Mouse (Mus musculus) forebrain, embryonic 16.5 days (tissue): ENCODE measurements around the gene Gsap. TPM values are rescaled to one million over a fixed set of nuclear protein-coding genes. Genes with fewer than 3 reads are reported as not detected.

Source experiments
- ATAC-seq: fragments of 200-750 bp; cut with Nextera tagmentation; 2 replicates; pipeline ENCODE4 v1.8.0; 2017; ENCODE audit warnings: mild to moderate bottlenecking, moderate library complexity
- H3K27ac ChIP-seq: fragments of 300-500 bp; sonication (generic); 2 replicates; pipeline ENCODE4 v1.5.1; 2014; ENCODE audit warnings: low read length, control low read depth
- H3K27me3 ChIP-seq: fragments of 300-500 bp; sonication (generic); replicated peaks from 2 replicates; pipeline ENCODE4 v1.6.1; 2014; ENCODE audit warnings: low read length; ENCODE audit not compliant: control insufficient read depth, insufficient read depth
- H3K36me3 ChIP-seq: fragments of 300-500 bp; sonication (generic); 2 replicates; pipeline ENCODE4 v1.6.1; 2014; ENCODE audit not compliant: control insufficient read depth, insufficient read depth
- H3K4me1 ChIP-seq: fragments of 300-500 bp; sonication (generic); replicated peaks from 2 replicates; pipeline ENCODE4 v1.6.1; 2014; ENCODE audit warnings: low read length; ENCODE audit not compliant: control insufficient read depth, insufficient read depth
- H3K4me2 ChIP-seq: fragments of 300-500 bp; sonication (generic); 2 replicates; pipeline ENCODE4 v1.6.1; 2014; ENCODE audit warnings: mild to moderate bottlenecking, low read length, control low read depth
- H3K4me3 ChIP-seq: fragments of 300-500 bp; sonication (generic); replicated peaks from 2 replicates; pipeline ENCODE4 v1.5.1; 2014; ENCODE audit warnings: mild to moderate bottlenecking, low read length, control low read depth
- H3K9ac ChIP-seq: fragments of 300-500 bp; sonication (generic); replicated peaks from 2 replicates; pipeline ENCODE4 v1.6.1; 2014; ENCODE audit warnings: low read depth, low read length, control low read depth
- H3K9me3 ChIP-seq: fragments of 300-500 bp; sonication (generic); 2 replicates; pipeline ENCODE4 v1.6.1; 2016; ENCODE audit warnings: low read length; ENCODE audit not compliant: control insufficient read depth
- WGBS: fragments of 180-500 bp; shearing (Covaris S2); extraction: QIAGEN DNeasy Blood & Tissue Kit; methylation state at CpG from one replicate; pipeline ENCODE4 v1.1.7; 2014; 5-methylcytosine and 5-hydroxymethylcytosine counted together
- polyA plus RNA-seq: library from polyadenylated mRNA; unstranded; fragments of >200 nt; fragmentation: Nextera tagmentation; extraction: Ambion mirVana; gene quantifications from 2 replicates; pipeline ENCODE4 v1.2.1, GENCODE M21; 2015

The Gsap gene
- polyA plus RNA-seq, 1 experiment from 2014 or later, result 11.9 TPM

- no peaks in the 10 kb centered on the region for H3K27me3 ChIP-seq
- no peak overlapping the region for H3K27ac ChIP-seq
- ATAC-seq, result no peak
These were observed 102.8 kb downstream of the Gsap start for GRCm38 (mm10) chr5:21288658-21289435.

GRCm38 (mm10) chr5:21290594-21290993 is 104.5 kb downstream of the Gsap start:
- no peak for ATAC-seq
- WGBS, result 85% methylated on average over 8 of the region's 8 CpGs

More at GRCm38 (mm10) chr5:21288658-21289435, 102.8 kb downstream of the Gsap start:
- no peak overlapping the region for H3K4me3 ChIP-seq
- H3K4me1 ChIP-seq, result no peaks in the 10 kb centered on the region
- H3K4me2 ChIP-seq, result no peak overlapping the region
- H3K36me3 ChIP-seq, result no peaks in the 10 kb centered on the region
- 81% methylated on average over 7 of the region's 7 CpGs for WGBS
- H3K9me3 ChIP-seq, result no peaks in the 10 kb centered on the region
- no peak overlapping the region for H3K9ac ChIP-seq

GRCm38 (mm10) chr5:21295683-21296082 is 109.6 kb downstream of the Gsap start:
- Histone ChIP-seq H3K4me2 (no peak overlapping the region), H3K4me3 (no peak overlapping the region), H3K27ac (no peak overlapping the region), H3K9me3 (no peaks in the 10 kb centered on the region), H3K27me3 (no peaks in the 10 kb centered on the region), H3K9ac (no peak overlapping the region), H3K36me3 (no peaks in the 10 kb centered on the region), H3K4me1 (no peaks in the 10 kb centered on the region)
- WGBS, result 89% methylated on average over 8 of the region's 8 CpGs
- no peak for ATAC-seq

More at GRCm38 (mm10) chr5:21290594-21290993, 104.5 kb downstream of the Gsap start:
- H3K9ac ChIP-seq, result no peak overlapping the region
- no peaks in the 10 kb centered on the region for H3K27me3 ChIP-seq
- H3K4me1 ChIP-seq, result no peaks in the 10 kb centered on the region
- no peaks in the 10 kb centered on the region for H3K9me3 ChIP-seq
- no peak overlapping the region for H3K4me3 ChIP-seq
- H3K4me2 ChIP-seq, result no peak overlapping the region
- H3K36me3 ChIP-seq, result no peaks in the 10 kb centered on the region
- H3K27ac ChIP-seq, result no peak overlapping the region

- no peak overlapping the region for H3K9ac ChIP-seq
- no peaks in the 10 kb centered on the region for H3K4me1 ChIP-seq
- no peak overlapping the region for H3K27ac ChIP-seq
- no peaks in the 10 kb centered on the region for H3K36me3 ChIP-seq
- H3K9me3 ChIP-seq, result no peaks in the 10 kb centered on the region
- ATAC-seq, result peak; percentile 58; the same call in 1 of the 2 replicates
- no peak overlapping the region for H3K4me2 ChIP-seq
- H3K27me3 ChIP-seq, result no peaks in the 10 kb centered on the region
- H3K4me3 ChIP-seq, result no peak overlapping the region
- WGBS, result 63% methylated on average over 21 of the region's 21 CpGs
These were observed 113.2 kb downstream of the Gsap start for GRCm38 (mm10) chr5:21299076-21299755.

- no peak for ATAC-seq
- Histone ChIP-seq H3K9me3 (no peaks in the 10 kb centered on the region), H3K4me3 (no peak overlapping the region), H3K4me1 (no peaks in the 10 kb centered on the region), H3K27me3 (no peaks in the 10 kb centered on the region), H3K27ac (no peak overlapping the region), H3K4me2 (no peak overlapping the region), H3K9ac (no peak overlapping the region), H3K36me3 (no peaks in the 10 kb centered on the region)
- WGBS, result 86% methylated on average over 3 of the region's 3 CpGs
These were observed 114.0 kb downstream of the Gsap start for GRCm38 (mm10) chr5:21300058-21300457.

GRCm38 (mm10) chr5:21301011-21301410 is 115.0 kb downstream of the Gsap start:
- Histone ChIP-seq H3K9me3 (no peaks in the 10 kb centered on the region), H3K36me3 (no peaks in the 10 kb centered on the region), H3K9ac (no peak overlapping the region), H3K27ac (no peak overlapping the region), H3K4me3 (no peak overlapping the region), H3K27me3 (no peaks in the 10 kb centered on the region), H3K4me2 (no peak overlapping the region), H3K4me1 (no peaks in the 10 kb centered on the region)
- WGBS, result 59% methylated on average over 6 of the region's 6 CpGs
- ATAC-seq, result no peak

- no peaks in the 10 kb centered on the region for H3K36me3 ChIP-seq
- H3K4me1 ChIP-seq, result no peaks in the 10 kb centered on the region
- H3K27ac ChIP-seq, result no peak overlapping the region
- no peaks in the 10 kb centered on the region for H3K9me3 ChIP-seq
- no peak overlapping the region for H3K4me2 ChIP-seq
- H3K27me3 ChIP-seq, result no peaks in the 10 kb centered on the region
- ATAC-seq, result no peak
- no peak overlapping the region for H3K4me3 ChIP-seq
- 71% methylated on average over 5 of the region's 5 CpGs for WGBS
- H3K9ac ChIP-seq, result no peak overlapping the region
These were observed 121.1 kb downstream of the Gsap start for GRCm38 (mm10) chr5:21307165-21307564.

GRCm38 (mm10) chr5:21314696-21315095 is 128.6 kb downstream of the Gsap start:
- no peak overlapping the region for H3K9ac ChIP-seq
- H3K27ac ChIP-seq, result no peak overlapping the region
- H3K36me3 ChIP-seq, result no peaks in the 10 kb centered on the region
- no peaks in the 10 kb centered on the region for H3K27me3 ChIP-seq
- no peak overlapping the region for H3K4me2 ChIP-seq
- H3K4me1 ChIP-seq, result no peaks in the 10 kb centered on the region
- ATAC-seq, result no peak
- H3K9me3 ChIP-seq, result no peaks in the 10 kb centered on the region
- WGBS, result 72% methylated on average over 3 of the region's 3 CpGs
- H3K4me3 ChIP-seq, result no peak overlapping the region

GRCm38 (mm10) chr5:21320138-21320537 is 134.1 kb downstream of the Gsap start:
- 85% methylated on average over 2 of the region's 2 CpGs for WGBS
- no peaks in the 10 kb centered on the region for H3K27me3 ChIP-seq
- no peak for ATAC-seq

More at GRCm38 (mm10) chr5:21320138-21320537, 134.1 kb downstream of the Gsap start:
- Histone ChIP-seq H3K9me3 (no peaks in the 10 kb centered on the region), H3K4me1 (no peaks in the 10 kb centered on the region), H3K4me2 (no peak overlapping the region), H3K4me3 (no peak overlapping the region), H3K36me3 (no peaks in the 10 kb centered on the region), H3K27ac (no peak overlapping the region), H3K9ac (no peak overlapping the region)
